Mouse (Mus musculus) heart, embryonic 14.5 days (tissue): ENCODE results near the gene Vps16. TPM values are rescaled to one million over a fixed set of nuclear protein-coding genes. Genes with fewer than 3 reads are reported as not detected.

Source experiments
- polyA plus RNA-seq: library from polyadenylated mRNA; unstranded; fragments of >200 nt; fragmentation: Nextera tagmentation; extraction: Ambion mirVana; gene quantifications from 2 replicates; pipeline ENCODE4 v1.2.1, GENCODE M21; 2014

Gene Vps16
- polyA plus RNA-seq, 1 experiment from 2014 or later, result 43.8 TPM

Other genes starting within 250 kb of the Vps16 start
- gene Snrpb, start 244.9 kb upstream of the Vps16 start, polyA plus RNA-seq, result 414 and 435 TPM in 2 replicates
- gene Tmc2, start 229.1 kb upstream of the Vps16 start, polyA plus RNA-seq, result not detected in 2 replicates
- gene Nop56, start 149.9 kb upstream of the Vps16 start, polyA plus RNA-seq, result 110 and 124 TPM in 2 replicates
- 326 and 327 TPM in 2 replicates for gene Idh3b, start 139.8 kb upstream of the Vps16 start, polyA plus RNA-seq
- gene Ebf4, start 129.2 kb upstream of the Vps16 start, polyA plus RNA-seq, result 0.71 and 0.93 TPM in 2 replicates
- 22.0 and 26.2 TPM in 2 replicates for gene Cpxm1, start 26.8 kb upstream of the Vps16 start, polyA plus RNA-seq
- gene Gm28372, start 19.1 kb upstream of the Vps16 start, polyA plus RNA-seq, result not detected in 2 replicates
- gene 1700020A23Rik, start 19.1 kb upstream of the Vps16 start, polyA plus RNA-seq, result not detected in 2 replicates
- not detected in 2 replicates for gene Tmem239, start 17.9 kb upstream of the Vps16 start, polyA plus RNA-seq
- 5.2 and 6.7 TPM in 2 replicates for gene Pced1a, start 362 bp downstream of the Vps16 start, polyA plus RNA-seq
- gene Ptpra, start 25.9 kb downstream of the Vps16 start, polyA plus RNA-seq, result 87.2 and 88.5 TPM in 2 replicates
- gene Mrps26, start 139.4 kb downstream of the Vps16 start, polyA plus RNA-seq, result 72.4 and 75.3 TPM in 2 replicates
- not detected in 2 replicates for gene Oxt, start 151.8 kb downstream of the Vps16 start, polyA plus RNA-seq
- gene Avp, start 158.2 kb downstream of the Vps16 start, polyA plus RNA-seq, result not detected in 2 replicates
- gene Fastkd5, start 205.7 kb downstream of the Vps16 start, polyA plus RNA-seq, result 14.9 and 15.1 TPM in 2 replicates
- gene Ubox5, start 205.7 kb downstream of the Vps16 start, polyA plus RNA-seq, result 6.9 and 7.5 TPM in 2 replicates
- gene Lzts3, start 218.5 kb downstream of the Vps16 start, polyA plus RNA-seq, result 0.35 and 0.80 TPM in 2 replicates
- gene Ddrgk1, start 240.3 kb downstream of the Vps16 start, polyA plus RNA-seq, result 41.2 and 44.8 TPM in 2 replicates
- gene Itpa, start 243.3 kb downstream of the Vps16 start, polyA plus RNA-seq, result 71.5 and 77.0 TPM in 2 replicates